35 mouse cellular contexts compared by ENCODE assay signal in genomic region chr14:33891507-33891906, GRCm38 (mm10). TPM values are rescaled to one million over a fixed set of nuclear protein-coding genes. Genes with fewer than 3 reads are reported as not detected.
"Had no signal": no experiment of that assay in that cellular context is flagged by ENCODE, and none has a peak within 500 bp of the region (broad histone marks: within the 10 kb centered on the region; RNA-seq: fewer than 3 reads in every experiment).

No protein-coding gene starts in this region.

- H3K27ac ChIP-seq: heart, embryonic 10.5 days; heart, embryonic 13.5 days; heart, embryonic 15.5 days; hindbrain, embryonic 10.5 days; hindbrain, embryonic 12.5 days; hindbrain, embryonic 13.5 days; hindbrain, embryonic 14.5 days; hindbrain, embryonic 15.5 days; hindbrain, postnatal 0 days; intestine, embryonic 15.5 days; kidney, embryonic 15.5 days; kidney, postnatal 0 days; layer of hippocampus, adult 2 months; left cerebral cortex, adult 2 months had no signal

- H3K27me3 ChIP-seq: hindbrain, embryonic 12.5 days; hindbrain, embryonic 15.5 days; intestine, embryonic 15.5 days had no signal

- H3K36me3 ChIP-seq: heart, embryonic 10.5 days; heart, embryonic 12.5 days; heart, embryonic 13.5 days; heart, embryonic 15.5 days; hindbrain, embryonic 10.5 days; hindbrain, embryonic 12.5 days; hindbrain, embryonic 13.5 days; hindbrain, embryonic 15.5 days; intestine, embryonic 15.5 days; kidney, embryonic 15.5 days had no signal

- H3K4me2 ChIP-seq: heart, embryonic 11.5 days; heart, embryonic 12.5 days; heart, embryonic 13.5 days; heart, embryonic 15.5 days; hindbrain, embryonic 12.5 days; hindbrain, embryonic 13.5 days; hindbrain, embryonic 14.5 days; hindbrain, embryonic 15.5 days; intestine, embryonic 15.5 days; kidney, embryonic 15.5 days had no signal

- ATAC-seq: hindbrain, embryonic 16.5 days; hindbrain, postnatal 0 days; inflammation-experienced regulatory T-cells, adult 6 months; intestine, embryonic 15.5 days; intestine, embryonic 16.5 days; intestine, postnatal 0 days had no signal

- H3K4me3 ChIP-seq: heart, embryonic 10.5 days; heart, embryonic 12.5 days; heart, embryonic 13.5 days; heart, embryonic 15.5 days; hindbrain, embryonic 10.5 days; hindbrain, embryonic 12.5 days; hindbrain, embryonic 13.5 days; hindbrain, embryonic 15.5 days; intestine, embryonic 15.5 days; kidney, embryonic 15.5 days; layer of hippocampus, adult 2 months; left cerebral cortex, adult 2 months had no signal

- DNase-seq: heart, postnatal 10 days; heart, postnatal 14 days; heart, postnatal 36 days; heart, postnatal 4 days; kidney, adult 11 months; kidney, adult 18-20 months; kidney, postnatal 10 days; kidney, postnatal 14 days; kidney, postnatal 25 days; kidney, postnatal 4 days; layer of hippocampus, adult 9-11 months; layer of hippocampus, postnatal 36 days had no signal

- H3K9ac ChIP-seq: heart, embryonic 12.5 days; heart, embryonic 13.5 days; heart, embryonic 15.5 days; hindbrain, embryonic 12.5 days; hindbrain, embryonic 13.5 days; hindbrain, embryonic 14.5 days; hindbrain, embryonic 15.5 days; intestine, embryonic 15.5 days; kidney, embryonic 15.5 days had no signal

- H3K9me3 ChIP-seq: heart, embryonic 10.5 days; heart, embryonic 12.5 days; heart, embryonic 13.5 days; heart, embryonic 15.5 days; hindbrain, embryonic 10.5 days; hindbrain, embryonic 12.5 days; hindbrain, embryonic 13.5 days; hindbrain, embryonic 15.5 days; intestine, embryonic 15.5 days; kidney, embryonic 15.5 days had no signal

RNA-seq across cellular contexts. Expression of gene Gdf10, which starts 31.9 kb away (rescaled TPM):
- polyA plus RNA-seq: inflammation-experienced regulatory T-cells, adult 6 months had no signal

RNA-seq across cellular contexts. Expression of gene Gdf2, which starts 49.3 kb away (rescaled TPM):
- polyA plus RNA-seq: heart, embryonic 14.5 days; hindbrain, embryonic 10.5 days; hindbrain, embryonic 11.5 days; hindbrain, embryonic 13.5 days; inflammation-experienced regulatory T-cells, adult 6 months; intestine, postnatal 0 days; kidney, postnatal 0 days; large intestine, adult 2 months had no signal
